Mouse (Mus musculus): ENCODE data around the gene Myom1.

- no peak for TF ChIP-seq CTCF (IDR thresholded peaks at IDR 0.05; ENCODE audit: control insufficient read depth, insufficient read depth, low read length)
- TF ChIP-seq POLR2A (IDR thresholded peaks at IDR 0.05; ENCODE audit: borderline replicate concordance, control insufficient read depth, low read depth, low read length), result no peak
These were observed 127.2 kb downstream of the Myom1 start for GRCm38 (mm10) chr17:71129489-71130261.
